Mouse (Mus musculus): ENCODE results near the gene Hpd. TPM values are rescaled to one million over a fixed set of nuclear protein-coding genes. Genes with fewer than 3 reads are reported as not detected.

Hpd gene
- total and polyA plus RNA-seq, 3 experiments: 0.61 TPM; not detected in 2

GRCm38 (mm10) chr5:123140694-123141554, 41.6 kb downstream of the Hpd start:
- Histone ChIP-seq H3K79me2 (replicated peaks; ENCODE audit: control insufficient read depth, insufficient read depth, low read length) (peaks cover 6% of the 10 kb centered on the region; the same call in 1 of the 2 replicates), H3K27me3 (ENCODE audit: control insufficient read depth, insufficient read depth, low read length) (no peaks in the 10 kb centered on the region), H3K27ac (peak overlapping the region; percentile 100), H3K4me1 (ENCODE audit: control insufficient read depth, insufficient read depth, low read length) (peaks cover 14% of the 10 kb centered on the region), H3K36me3 (ENCODE audit: control insufficient read depth, insufficient read depth, low read length) (peaks cover 10% of the 10 kb centered on the region), H3K9ac (ENCODE audit: low read depth, low read length) (peak overlapping the region; percentile 76), H3K4me3 (peak overlapping the region; percentile 61)
- DNase-seq: peak; percentile 94 to 96
- TF ChIP-seq EP300 (IDR thresholded peaks at IDR 0.05; ENCODE audit: insufficient read depth, low read depth, low read length): peak; percentile 67; the same call in 1 of the 2 replicates
- peak; percentile 10; the same call in 1 of the 2 replicates for TF ChIP-seq CTCF (IDR thresholded peaks at IDR 0.05)
- peak; percentile 99; the same call in 1 of the 2 replicates for TF ChIP-seq POLR2A (IDR thresholded peaks at IDR 0.05; ENCODE audit: insufficient read depth, low read depth, low read length)
- under 1% methylated on average over 31 of the region's 31 CpGs for WGBS
- intact Hi-C loops (cut with DNase I): no loop called here

GRCm38 (mm10) chr5:123139722-123140627, 42.6 kb downstream of the Hpd start:
- H3K79me2 ChIP-seq (replicated peaks; ENCODE audit: control insufficient read depth, insufficient read depth, low read length): peaks cover 6% of the 10 kb centered on the region; the same call in 1 of the 2 replicates
- H3K27ac ChIP-seq: peak overlapping the region; percentile 100
- DNase-seq: peak; percentile 37 to 57
- under 1% methylated on average over 28 of the region's 28 CpGs for WGBS
- H3K4me1 ChIP-seq (ENCODE audit: control insufficient read depth, insufficient read depth, low read length): peaks cover 16% of the 10 kb centered on the region
- H3K9ac ChIP-seq (ENCODE audit: low read depth, low read length): peak overlapping the region; percentile 100
- intact Hi-C loops (cut with DNase I): no loop called here
- H3K27me3 ChIP-seq (ENCODE audit: control insufficient read depth, insufficient read depth, low read length): no peaks in the 10 kb centered on the region
- peaks cover 10% of the 10 kb centered on the region for H3K36me3 ChIP-seq (ENCODE audit: control insufficient read depth, insufficient read depth, low read length)
- H3K4me3 ChIP-seq: peak overlapping the region; percentile 61
- TF ChIP-seq POLR2A (IDR thresholded peaks at IDR 0.05; ENCODE audit: insufficient read depth, low read depth, low read length) (no peak), CTCF (IDR thresholded peaks at IDR 0.05) (no peak), EP300 (IDR thresholded peaks at IDR 0.05; ENCODE audit: insufficient read depth, low read depth, low read length) (no peak)

GRCm38 (mm10) chr5:123138953-123139721, 43.4 kb downstream of the Hpd start:
- H3K4me3 ChIP-seq: peak overlapping the region; percentile 61
- H3K4me1 ChIP-seq (ENCODE audit: control insufficient read depth, insufficient read depth, low read length): peaks cover 14% of the 10 kb centered on the region
- peaks cover 5% of the 10 kb centered on the region; the same call in 1 of the 2 replicates for H3K79me2 ChIP-seq (replicated peaks; ENCODE audit: control insufficient read depth, insufficient read depth, low read length)
- H3K27me3 ChIP-seq (ENCODE audit: control insufficient read depth, insufficient read depth, low read length): no peaks in the 10 kb centered on the region
- H3K27ac ChIP-seq: peak overlapping the region; percentile 100
- TF ChIP-seq EP300 (IDR thresholded peaks at IDR 0.05; ENCODE audit: insufficient read depth, low read depth, low read length): 0 out of 2 replicates have a peak, but pooled peaks have one; percentile 61
- no peak for TF ChIP-seq CTCF (IDR thresholded peaks at IDR 0.05)
- TF ChIP-seq POLR2A (IDR thresholded peaks at IDR 0.05; ENCODE audit: insufficient read depth, low read depth, low read length): peak; percentile 88
- intact Hi-C loops (cut with DNase I): no loop called here
- H3K9ac ChIP-seq (ENCODE audit: low read depth, low read length): peak overlapping the region; percentile 100
- H3K36me3 ChIP-seq (ENCODE audit: control insufficient read depth, insufficient read depth, low read length): peaks cover 6% of the 10 kb centered on the region
- DNase-seq: peak; percentile 88 to 91
- under 1% methylated on average over 39 of the region's 39 CpGs for WGBS

- peak overlapping the region; percentile 100 for H3K9ac ChIP-seq (ENCODE audit: low read depth, low read length)
- peaks cover 17% of the 10 kb centered on the region for H3K4me1 ChIP-seq (ENCODE audit: control insufficient read depth, insufficient read depth, low read length)
- peak; percentile 17; the same call in 1 of the 2 replicates for TF ChIP-seq EP300 (IDR thresholded peaks at IDR 0.05; ENCODE audit: insufficient read depth, low read depth, low read length)
- TF ChIP-seq CTCF (IDR thresholded peaks at IDR 0.05): peak; percentile 43
- peak; percentile 74 for TF ChIP-seq POLR2A (IDR thresholded peaks at IDR 0.05; ENCODE audit: insufficient read depth, low read depth, low read length)
- H3K27me3 ChIP-seq (ENCODE audit: control insufficient read depth, insufficient read depth, low read length): no peaks in the 10 kb centered on the region
- WGBS: under 1% methylated on average over 39 of the region's 40 CpGs
- peak; percentile 84 to 87 for DNase-seq
- peak overlapping the region; percentile 100 for H3K27ac ChIP-seq
- peaks cover 12% of the 10 kb centered on the region for H3K36me3 ChIP-seq (ENCODE audit: control insufficient read depth, insufficient read depth, low read length)
- intact Hi-C loops (cut with DNase I): no loop called here
- peaks cover 4% of the 10 kb centered on the region; the same call in 1 of the 2 replicates for H3K79me2 ChIP-seq (replicated peaks; ENCODE audit: control insufficient read depth, insufficient read depth, low read length)
- peak overlapping the region; percentile 61 for H3K4me3 ChIP-seq
These were observed 44.2 kb downstream of the Hpd start for GRCm38 (mm10) chr5:123138230-123138911.

GRCm38 (mm10) chr5:123137910-123138229, 44.7 kb downstream of the Hpd start:
- H3K27ac ChIP-seq: peak overlapping the region; percentile 100
- no peak for DNase-seq
- no peaks in the 10 kb centered on the region for H3K27me3 ChIP-seq (ENCODE audit: control insufficient read depth, insufficient read depth, low read length)
- 0% methylated on average over 6 of the region's 6 CpGs for WGBS
- H3K4me1 ChIP-seq (ENCODE audit: control insufficient read depth, insufficient read depth, low read length): peaks cover 18% of the 10 kb centered on the region
- peak overlapping the region; percentile 76 for H3K9ac ChIP-seq (ENCODE audit: low read depth, low read length)
- TF ChIP-seq POLR2A (IDR thresholded peaks at IDR 0.05; ENCODE audit: insufficient read depth, low read depth, low read length): 0 out of 2 replicates have a peak, but pooled peaks have one; percentile 11
- TF ChIP-seq CTCF (IDR thresholded peaks at IDR 0.05): no peak
- H3K4me3 ChIP-seq: peak overlapping the region; percentile 61
- peaks cover 15% of the 10 kb centered on the region for H3K36me3 ChIP-seq (ENCODE audit: control insufficient read depth, insufficient read depth, low read length)
- no peaks in the 10 kb centered on the region for H3K79me2 ChIP-seq (replicated peaks; ENCODE audit: control insufficient read depth, insufficient read depth, low read length)
- intact Hi-C loops (cut with DNase I): no loop called here
